Mouse (Mus musculus): Measurements from ENCODE around the gene Olfr1167.

- TF ChIP-seq MAFK (IDR thresholded peaks at IDR 0.05; ENCODE audit: insufficient read depth, low read depth, low read length) = no peak
- no peak for TF ChIP-seq ZNF384 (IDR thresholded peaks at IDR 0.05; ENCODE audit: low read depth, low read length)
- TF ChIP-seq ZC3H11A (IDR thresholded peaks at IDR 0.05; ENCODE audit: borderline replicate concordance, low read depth, low read length) = no peak
- TF ChIP-seq HCFC1 (IDR thresholded peaks at IDR 0.05; ENCODE audit: borderline replicate concordance, insufficient read depth, low read length) = no peak
Measured at GRCm38 (mm10) chr2:88128172-88128571, 26.8 kb downstream of the Olfr1167 start, which contains the start of gene Olfr1166.
